Mouse (Mus musculus): ENCODE measurements at regions not wholly inside any gene's neighbourhood (a gene's known extent, or its start where the extent isn't known, plus 50 kb on each side); places are given as distances from the start of the nearest gene placed in this dataset.

- 86% methylated on average over 4 of the region's 4 CpGs for WGBS
- TF ChIP-seq CTCF (IDR thresholded peaks at IDR 0.05; ENCODE audit: extremely low read depth, insufficient read depth, insufficient read length, insufficient replicate concordance) (no peak), POLR2A (IDR thresholded peaks at IDR 0.05; ENCODE audit: low read depth, low read length) (no peak)
Measured at GRCm38 (mm10) chr1:77148052-77148451, 366.8 kb downstream of the Epha4 start.

GRCm38 (mm10) chr1:77168316-77168715 lies 346.6 kb downstream of the Epha4 start:
- H3K27ac ChIP-seq (ENCODE audit: insufficient read depth, low read length) = no peak overlapping the region
- no peak for DNase-seq (ENCODE audit: low read depth in 1 of 2, low spot score in 2 of 2)
- H3K4me3 ChIP-seq (ENCODE audit: extremely low read depth, insufficient read depth, insufficient read length) = no peak overlapping the region
- WGBS = 90% methylated on average over 4 of the region's 4 CpGs
- H3K36me3 ChIP-seq (ENCODE audit: control insufficient read depth, insufficient read depth, low read length) = no peaks in the 10 kb centered on the region
- H3K4me1 ChIP-seq (ENCODE audit: control insufficient read depth, insufficient read depth, insufficient read length) = no peaks in the 10 kb centered on the region
- H3K27me3 ChIP-seq (ENCODE audit: control insufficient read depth, insufficient read depth, low read length) = no peaks in the 10 kb centered on the region
- no peak for TF ChIP-seq CTCF (IDR thresholded peaks at IDR 0.05; ENCODE audit: extremely low read depth, insufficient read depth, insufficient read length, insufficient replicate concordance)
- no peak for TF ChIP-seq POLR2A (IDR thresholded peaks at IDR 0.05; ENCODE audit: low read depth, low read length)

More at GRCm38 (mm10) chr1:77148052-77148451, 366.8 kb downstream of the Epha4 start:
- Histone ChIP-seq H3K4me1 (ENCODE audit: control insufficient read depth, insufficient read depth, insufficient read length) (no peaks in the 10 kb centered on the region), H3K27ac (ENCODE audit: insufficient read depth, low read length) (no peak overlapping the region), H3K27me3 (ENCODE audit: control insufficient read depth, insufficient read depth, low read length) (no peaks in the 10 kb centered on the region), H3K36me3 (ENCODE audit: control insufficient read depth, insufficient read depth, low read length) (no peaks in the 10 kb centered on the region), H3K4me3 (ENCODE audit: extremely low read depth, insufficient read depth, insufficient read length) (no peak overlapping the region)
- DNase-seq (ENCODE audit: low read depth in 1 of 2, low spot score in 2 of 2) = no peak

- Histone ChIP-seq H3K4me3 (ENCODE audit: extremely low read depth, insufficient read depth, insufficient read length) (no peak overlapping the region), H3K27ac (ENCODE audit: insufficient read depth, low read length) (no peak overlapping the region), H3K36me3 (ENCODE audit: control insufficient read depth, insufficient read depth, low read length) (no peaks in the 10 kb centered on the region), H3K27me3 (ENCODE audit: control insufficient read depth, insufficient read depth, low read length) (no peaks in the 10 kb centered on the region), H3K4me1 (ENCODE audit: control insufficient read depth, insufficient read depth, insufficient read length) (no peaks in the 10 kb centered on the region)
- WGBS = 62% methylated on average over 1 of the region's 1 CpGs
- DNase-seq (ENCODE audit: low read depth in 1 of 2, low spot score in 2 of 2) = no peak
- no peak for TF ChIP-seq POLR2A (IDR thresholded peaks at IDR 0.05; ENCODE audit: low read depth, low read length)
Measured at GRCm38 (mm10) chr1:77172463-77172862, 342.4 kb downstream of the Epha4 start.

- no peaks in the 10 kb centered on the region for H3K36me3 ChIP-seq (ENCODE audit: control insufficient read depth, insufficient read depth, low read length)
- H3K27me3 ChIP-seq (ENCODE audit: control insufficient read depth, insufficient read depth, low read length) = no peaks in the 10 kb centered on the region
- no peak overlapping the region for H3K4me3 ChIP-seq (ENCODE audit: extremely low read depth, insufficient read depth, insufficient read length)
- no peaks in the 10 kb centered on the region for H3K4me1 ChIP-seq (ENCODE audit: control insufficient read depth, insufficient read depth, insufficient read length)
- WGBS = 94% methylated on average over 4 of the region's 4 CpGs
- no peak overlapping the region for H3K27ac ChIP-seq (ENCODE audit: insufficient read depth, low read length)
- no peak for TF ChIP-seq POLR2A (IDR thresholded peaks at IDR 0.05; ENCODE audit: low read depth, low read length)
- no peak for TF ChIP-seq CTCF (IDR thresholded peaks at IDR 0.05; ENCODE audit: extremely low read depth, insufficient read depth, insufficient read length, insufficient replicate concordance)
- DNase-seq (ENCODE audit: low read depth in 1 of 2, low spot score in 2 of 2) = no peak
Measured at GRCm38 (mm10) chr1:77174801-77175200, 340.1 kb downstream of the Epha4 start.

- 71% methylated on average over 3 of the region's 3 CpGs for WGBS
- Histone ChIP-seq H3K4me1 (ENCODE audit: control insufficient read depth, insufficient read depth, insufficient read length) (no peaks in the 10 kb centered on the region), H3K27me3 (ENCODE audit: control insufficient read depth, insufficient read depth, low read length) (no peaks in the 10 kb centered on the region), H3K4me3 (ENCODE audit: extremely low read depth, insufficient read depth, insufficient read length) (no peak overlapping the region), H3K27ac (ENCODE audit: insufficient read depth, low read length) (no peak overlapping the region), H3K36me3 (ENCODE audit: control insufficient read depth, insufficient read depth, low read length) (no peaks in the 10 kb centered on the region)
- no peak for DNase-seq (ENCODE audit: low read depth in 1 of 2, low spot score in 2 of 2)
- TF ChIP-seq POLR2A (IDR thresholded peaks at IDR 0.05; ENCODE audit: low read depth, low read length) (no peak), CTCF (IDR thresholded peaks at IDR 0.05; ENCODE audit: extremely low read depth, insufficient read depth, insufficient read length, insufficient replicate concordance) (no peak)
Measured at GRCm38 (mm10) chr1:77175214-77175613, 339.7 kb downstream of the Epha4 start.

GRCm38 (mm10) chr1:77176516-77176915 lies 338.4 kb downstream of the Epha4 start:
- WGBS = 80% methylated on average over 2 of the region's 2 CpGs
- no peaks in the 10 kb centered on the region for H3K36me3 ChIP-seq (ENCODE audit: control insufficient read depth, insufficient read depth, low read length)
- TF ChIP-seq CTCF (IDR thresholded peaks at IDR 0.05; ENCODE audit: extremely low read depth, insufficient read depth, insufficient read length, insufficient replicate concordance) = no peak
- TF ChIP-seq POLR2A (IDR thresholded peaks at IDR 0.05; ENCODE audit: low read depth, low read length) = no peak

GRCm38 (mm10) chr1:77183965-77184364 lies 330.9 kb downstream of the Epha4 start:
- no peaks in the 10 kb centered on the region for H3K4me1 ChIP-seq (ENCODE audit: control insufficient read depth, insufficient read depth, insufficient read length)
- WGBS = 77% methylated on average over 2 of the region's 2 CpGs
- no peak for DNase-seq (ENCODE audit: low read depth in 1 of 2, low spot score in 2 of 2)
- H3K27me3 ChIP-seq (ENCODE audit: control insufficient read depth, insufficient read depth, low read length) = no peaks in the 10 kb centered on the region
- H3K4me3 ChIP-seq (ENCODE audit: extremely low read depth, insufficient read depth, insufficient read length) = no peak overlapping the region
- TF ChIP-seq CTCF (IDR thresholded peaks at IDR 0.05; ENCODE audit: extremely low read depth, insufficient read depth, insufficient read length, insufficient replicate concordance) (no peak), POLR2A (IDR thresholded peaks at IDR 0.05; ENCODE audit: low read depth, low read length) (no peak)
- no peak overlapping the region for H3K27ac ChIP-seq (ENCODE audit: insufficient read depth, low read length)
- H3K36me3 ChIP-seq (ENCODE audit: control insufficient read depth, insufficient read depth, low read length) = no peaks in the 10 kb centered on the region

More at GRCm38 (mm10) chr1:77176516-77176915, 338.4 kb downstream of the Epha4 start:
- Histone ChIP-seq H3K4me3 (ENCODE audit: extremely low read depth, insufficient read depth, insufficient read length) (no peak overlapping the region), H3K27ac (ENCODE audit: insufficient read depth, low read length) (no peak overlapping the region), H3K27me3 (ENCODE audit: control insufficient read depth, insufficient read depth, low read length) (no peaks in the 10 kb centered on the region), H3K4me1 (ENCODE audit: control insufficient read depth, insufficient read depth, insufficient read length) (no peaks in the 10 kb centered on the region)
- no peak for DNase-seq (ENCODE audit: low read depth in 1 of 2, low spot score in 2 of 2)

Data from spleen, adult 2 months (tissue).